Mouse (Mus musculus) hindbrain, postnatal 0 days (tissue): Measurements from ENCODE around the gene Arhgef19. TPM values are rescaled to one million over a fixed set of nuclear protein-coding genes. Genes with fewer than 3 reads are reported as not detected.

Experiments
- ATAC-seq: fragments of 200-750 bp; cut with Nextera tagmentation; 2 replicates; pipeline ENCODE4 v1.8.0; 2017; ENCODE audit warnings: mild to moderate bottlenecking, moderate TSS enrichment, moderate library complexity
- DNase-seq: peaks from one replicate; pipeline ENCODE4 v3.0.0-alpha.2; 2015; ENCODE audit warnings: low spot score
- H3K27ac ChIP-seq: fragments of 300-500 bp; sonication (generic); 2 replicates; pipeline ENCODE4 v1.5.1; 2014; ENCODE audit warnings: mild to moderate bottlenecking
- H3K27me3 ChIP-seq: fragments of 300-500 bp; sonication (generic); 2 replicates; pipeline ENCODE4 v1.6.1; 2014; ENCODE audit warnings: low read length, mixed read lengths; ENCODE audit not compliant: insufficient read depth
- H3K36me3 ChIP-seq: fragments of 300-500 bp; sonication (generic); 2 replicates; pipeline ENCODE4 v1.6.1; 2014; ENCODE audit warnings: low read length, mixed read lengths; ENCODE audit not compliant: insufficient read depth
- H3K4me1 ChIP-seq: fragments of 300-500 bp; sonication (generic); 2 replicates; pipeline ENCODE4 v1.6.1; 2014; ENCODE audit warnings: antibody characterized with exemption, low read length, mixed read lengths; ENCODE audit not compliant: insufficient read depth
- H3K4me2 ChIP-seq: fragments of 300-500 bp; sonication (generic); 2 replicates; pipeline ENCODE4 v1.6.1; 2014; ENCODE audit warnings: low read depth, mild to moderate bottlenecking, low read length, moderate library complexity, mixed read lengths
- H3K4me3 ChIP-seq: fragments of 300-500 bp; sonication (generic); 2 replicates; pipeline ENCODE4 v1.5.1; 2014; ENCODE audit warnings: low read length
- H3K9ac ChIP-seq: fragments of 300-500 bp; sonication (generic); replicated peaks from 2 replicates; pipeline ENCODE4 v1.6.1; 2014; ENCODE audit warnings: mild to moderate bottlenecking, low read length, moderate library complexity, mixed read lengths
- H3K9me3 ChIP-seq: fragments of 300-500 bp; sonication (generic); 2 replicates; pipeline ENCODE4 v1.6.1; 2016; ENCODE audit warnings: low read length, mixed read lengths
- CTCF ChIP-seq: IDR thresholded peaks from 2 replicates; pipeline ENCODE4 v1.5.1; 2016; ENCODE audit warnings: antibody characterized with exemption, control low read depth, low read depth
- WGBS: fragments of 180-500 bp; shearing (Covaris S2); extraction: QIAGEN DNeasy Blood & Tissue Kit; methylation state at CpG from one replicate; pipeline ENCODE4 v1.1.7; 2014; 5-methylcytosine and 5-hydroxymethylcytosine counted together
- polyA plus RNA-seq: library from polyadenylated mRNA; unstranded; fragments of >200 nt; fragmentation: Nextera tagmentation; extraction: Ambion mirVana; gene quantifications from 2 replicates; pipeline ENCODE4 v1.2.1, GENCODE M21; 2015
- total RNA-seq: library from RNA; depleted of rRNA; stranded (reverse); fragments of >200 nt; gene quantifications from 2 replicates; pipeline ENCODE4 v1.2.3, GENCODE M21; 2014; rRNA removed

Gene Arhgef19
- total and polyA plus RNA-seq, 2 experiments from 2014 or later, result 1.2 TPM

GRCm38 (mm10) chr4:141303402-141304222, 64.3 kb downstream of the Arhgef19 start:
- H3K27ac ChIP-seq, result no peak overlapping the region
- H3K4me1 ChIP-seq, result 0 out of 2 replicates have a peak, but pooled peaks cover 7% of the 10 kb centered on the region
- DNase-seq, result no peak
- H3K9ac ChIP-seq, result no peak overlapping the region
- no peaks in the 10 kb centered on the region for H3K36me3 ChIP-seq
- ATAC-seq, result no peak
- H3K4me2 ChIP-seq, result 0 out of 2 replicates have a peak overlapping the region, but pooled peaks have one; percentile 100
- H3K4me3 ChIP-seq, result no peak overlapping the region
- H3K9me3 ChIP-seq, result no peaks in the 10 kb centered on the region
- H3K27me3 ChIP-seq, result peaks cover 17% of the 10 kb centered on the region
- TF ChIP-seq CTCF, result no peak
- WGBS, result 52% methylated on average over 7 of the region's 7 CpGs

- H3K27me3 ChIP-seq, result peaks cover 17% of the 10 kb centered on the region
- no peaks in the 10 kb centered on the region for H3K9me3 ChIP-seq
- H3K4me2 ChIP-seq, result no peak overlapping the region
- H3K36me3 ChIP-seq, result no peaks in the 10 kb centered on the region
- H3K9ac ChIP-seq, result no peak overlapping the region
- TF ChIP-seq CTCF, result no peak
- no peak for ATAC-seq
- no peak overlapping the region for H3K4me3 ChIP-seq
- no peak overlapping the region for H3K27ac ChIP-seq
- 74% methylated on average over 4 of the region's 4 CpGs for WGBS
- no peak for DNase-seq
- 0 out of 2 replicates have a peak, but pooled peaks cover 7% of the 10 kb centered on the region for H3K4me1 ChIP-seq
These were observed 64.9 kb downstream of the Arhgef19 start for GRCm38 (mm10) chr4:141304223-141304611.

- Histone ChIP-seq H3K27me3 (peaks cover 17% of the 10 kb centered on the region), H3K4me2 (no peak overlapping the region), H3K9me3 (no peaks in the 10 kb centered on the region), H3K36me3 (no peaks in the 10 kb centered on the region), H3K4me3 (no peak overlapping the region), H3K9ac (no peak overlapping the region), H3K4me1 (0 out of 2 replicates have a peak, but pooled peaks cover 7% of the 10 kb centered on the region), H3K27ac (no peak overlapping the region)
- WGBS, result 24% methylated on average over 8 of the region's 8 CpGs
- ATAC-seq (no peak), DNase-seq (no peak)
- no peak for TF ChIP-seq CTCF
These were observed 66.8 kb downstream of the Arhgef19 start for GRCm38 (mm10) chr4:141306057-141306456.

Other genes with a start within 250 kb of the Arhgef19 start
- gene Mfap2, start 229.1 kb upstream of the Arhgef19 start, total RNA-seq, result 20.6 and 42.3 TPM in 2 replicates
- 92.0 and 99.5 TPM in 2 replicates for gene Mfap2, start 229.1 kb upstream of the Arhgef19 start, polyA plus RNA-seq
- 18.7 and 19.7 TPM in 2 replicates for gene Crocc, start 178.9 kb upstream of the Arhgef19 start, total RNA-seq
- 3.8 and 3.9 TPM in 2 replicates for gene Crocc, start 178.9 kb upstream of the Arhgef19 start, polyA plus RNA-seq
- 52.5 and 67.5 TPM in 2 replicates for gene Necap2, start 161.1 kb upstream of the Arhgef19 start, total RNA-seq
- 51.5 and 51.8 TPM in 2 replicates for gene Necap2, start 161.1 kb upstream of the Arhgef19 start, polyA plus RNA-seq
- gene Spata21, start 151.2 kb upstream of the Arhgef19 start, total RNA-seq, result 0.37 and 0.90 TPM in 2 replicates
- 0.84 and 1.6 TPM in 2 replicates for gene Spata21, start 151.2 kb upstream of the Arhgef19 start, polyA plus RNA-seq
- gene Szrd1, start 99.7 kb upstream of the Arhgef19 start, total RNA-seq, result 58.7 and 68.8 TPM in 2 replicates
- 16.5 and 17.0 TPM in 2 replicates for gene Szrd1, start 99.7 kb upstream of the Arhgef19 start, polyA plus RNA-seq
- gene Fbxo42, start 91.6 kb upstream of the Arhgef19 start, total RNA-seq, result 20.8 and 22.5 TPM in 2 replicates
- 15.5 and 17.5 TPM in 2 replicates for gene Fbxo42, start 91.6 kb upstream of the Arhgef19 start, polyA plus RNA-seq
- gene Rsg1, start 25.5 kb upstream of the Arhgef19 start, total RNA-seq, result 2.4 and 8.7 TPM in 2 replicates
- 3.9 and 4.3 TPM in 2 replicates for gene Rsg1, start 25.5 kb upstream of the Arhgef19 start, polyA plus RNA-seq
- 1.6 and 3.5 TPM in 2 replicates for gene Epha2, start 61.7 kb downstream of the Arhgef19 start, total RNA-seq
- gene Epha2, start 61.7 kb downstream of the Arhgef19 start, polyA plus RNA-seq, result 0.44 and 0.46 TPM in 2 replicates
- 95.3 and 103 TPM in 2 replicates for gene Fam131c, start 128.7 kb downstream of the Arhgef19 start, total RNA-seq
- gene Fam131c, start 128.7 kb downstream of the Arhgef19 start, polyA plus RNA-seq, result 41.7 and 46.3 TPM in 2 replicates
- gene Clcnka, start 159.2 kb downstream of the Arhgef19 start, total RNA-seq, result 1.1 and 1.2 TPM in 2 replicates
- gene Clcnka, start 159.2 kb downstream of the Arhgef19 start, polyA plus RNA-seq, result 0.95 and 0.98 TPM in 2 replicates
- 5.0 TPM in 1 of 2 replicates, not detected in the other for gene Clcnkb, start 176.5 kb downstream of the Arhgef19 start, total RNA-seq
- gene Clcnkb, start 176.5 kb downstream of the Arhgef19 start, polyA plus RNA-seq, result 0.19 and 0.38 TPM in 2 replicates
- gene Hspb7, start 181.3 kb downstream of the Arhgef19 start, total RNA-seq, result 0.32 TPM in 1 of 2 replicates, not detected in the other
- gene Hspb7, start 181.3 kb downstream of the Arhgef19 start, polyA plus RNA-seq, result 0.06 and 0.08 TPM in 2 replicates
- gene Srarp, start 196.6 kb downstream of the Arhgef19 start, total RNA-seq, result 5.8 and 9.9 TPM in 2 replicates
- gene Srarp, start 196.6 kb downstream of the Arhgef19 start, polyA plus RNA-seq, result 0.33 and 0.54 TPM in 2 replicates
- gene Zbtb17, start 205.2 kb downstream of the Arhgef19 start, total RNA-seq, result 34.8 and 36.2 TPM in 2 replicates
- 28.2 and 28.8 TPM in 2 replicates for gene Zbtb17, start 205.2 kb downstream of the Arhgef19 start, polyA plus RNA-seq